Mouse (Mus musculus) ovary, postnatal 36 days (tissue): ENCODE measurements at regions not wholly inside any gene's neighbourhood (a gene's known extent, or its start where the extent isn't known, plus 50 kb on each side); places are given as distances from the start of the nearest gene placed in this dataset.

Experiments used
- DNase-seq: peaks from one replicate; pipeline ENCODE4 v3.0.0; 2022; ENCODE audit warnings: low spot score, mixed read lengths

DNA sequence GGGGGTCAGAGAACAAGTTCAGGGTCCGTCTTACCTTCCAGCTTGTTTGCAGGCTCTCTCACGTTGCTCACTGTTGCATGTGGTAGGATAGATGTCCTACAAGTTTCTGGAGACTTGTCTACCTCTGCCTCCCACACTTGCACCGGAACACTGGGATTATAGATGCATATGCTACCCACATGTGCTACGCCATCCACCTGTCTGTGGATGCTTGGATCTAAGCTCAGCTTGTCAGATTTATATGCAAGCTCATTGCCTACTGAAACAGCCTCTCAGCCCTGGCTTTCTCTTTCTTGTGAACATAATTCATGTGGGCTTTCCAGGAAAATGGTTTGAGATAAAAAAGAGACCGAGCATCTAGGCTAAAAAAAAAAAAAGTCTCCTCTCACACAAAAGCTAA, 353.0 kb downstream of the Nucb2 start:
- DNase-seq = no peak

DNA sequence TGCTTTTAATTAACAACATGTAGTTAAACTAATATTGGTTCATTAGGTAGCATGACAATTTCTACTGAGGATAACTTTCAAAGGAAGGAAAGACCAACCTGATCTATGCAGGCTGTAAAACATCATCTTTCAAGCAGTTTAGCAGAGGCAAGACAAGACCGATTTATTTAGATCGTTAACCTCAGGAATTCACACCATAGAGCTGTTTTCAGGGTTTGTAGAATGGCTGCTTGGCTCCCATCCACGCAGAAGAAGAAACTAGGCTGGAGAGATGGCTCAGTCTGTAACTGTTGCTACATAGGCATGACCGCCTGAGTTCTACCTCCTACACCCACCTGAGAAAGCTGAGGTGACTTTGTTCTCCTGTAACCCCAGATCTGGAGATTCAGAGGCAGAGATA, 353.6 kb downstream of the Nucb2 start:
- no peak for DNase-seq

DNA sequence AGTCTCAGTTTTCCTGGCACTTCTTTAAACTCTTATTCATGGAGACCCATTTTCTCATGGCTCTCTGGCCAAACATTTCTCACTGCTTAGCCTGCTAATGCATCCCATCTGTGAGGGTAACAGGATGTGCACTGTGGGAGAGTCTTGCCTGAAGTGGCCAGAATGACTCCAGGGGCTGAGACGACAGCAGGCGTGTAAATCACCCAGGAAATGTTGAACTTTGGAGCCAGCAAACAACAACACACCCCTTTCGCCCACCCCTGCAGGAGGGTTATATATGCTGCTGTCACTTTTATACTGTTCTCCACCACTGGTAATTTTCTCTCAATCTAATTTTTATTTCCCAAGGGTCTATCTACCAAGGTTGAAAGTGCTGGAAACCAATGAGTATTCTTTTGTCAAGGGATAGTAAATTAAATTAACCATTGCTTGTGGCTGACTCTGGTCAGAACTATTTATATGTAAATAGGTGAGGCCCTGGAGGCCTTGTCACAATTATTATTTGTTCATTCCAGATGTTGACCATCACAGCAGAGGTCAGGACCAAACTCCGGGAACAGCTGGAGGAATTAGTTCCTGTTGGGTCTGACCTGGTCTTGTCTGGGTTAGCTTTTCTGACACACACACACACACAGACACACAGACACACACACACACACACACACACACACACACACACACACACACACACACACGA, 378.2 kb downstream of the Nucb2 start:
- no peak for DNase-seq

DNA sequence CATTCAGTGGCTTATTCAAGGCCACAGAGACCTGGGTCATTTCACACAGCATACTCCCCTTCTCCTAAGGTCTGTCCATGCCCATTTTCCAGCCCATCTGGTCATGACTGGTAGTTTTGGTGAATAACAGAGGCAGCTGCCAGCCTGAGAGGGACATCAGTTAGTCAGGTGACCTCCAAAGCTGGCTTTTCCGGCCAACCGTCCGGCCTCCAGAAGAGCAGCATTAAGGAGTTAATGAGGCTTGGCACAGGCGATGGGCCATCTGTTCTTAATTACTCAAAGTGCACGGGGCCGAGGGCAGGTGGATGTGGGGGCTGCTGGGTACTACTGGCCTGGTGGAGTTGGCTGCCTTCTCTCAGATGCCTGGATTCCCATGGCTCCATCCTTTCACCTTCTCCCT, 389.7 kb downstream of the Nucb2 start:
- DNase-seq = no peak

DNA sequence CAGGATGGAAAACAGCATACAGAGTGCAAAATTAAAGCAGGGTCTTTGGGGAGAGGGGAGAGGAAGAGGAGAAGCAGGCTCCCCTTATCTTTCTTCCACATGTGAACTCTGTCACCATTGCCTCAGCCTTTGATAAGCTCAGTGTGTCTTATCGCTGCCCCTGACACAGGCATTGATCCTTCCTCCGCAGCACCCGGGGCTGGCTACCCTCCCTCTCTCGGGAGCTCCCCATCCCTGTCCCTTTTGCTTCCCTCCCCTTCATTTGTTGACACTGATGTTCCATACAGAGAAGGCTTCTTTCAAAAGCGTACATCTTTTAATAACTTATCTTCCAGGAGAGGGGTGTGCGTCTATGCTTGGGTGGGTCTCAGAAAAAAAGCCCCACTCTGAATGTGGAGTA, 411.6 kb downstream of the Nucb2 start:
- DNase-seq = no peak

DNA sequence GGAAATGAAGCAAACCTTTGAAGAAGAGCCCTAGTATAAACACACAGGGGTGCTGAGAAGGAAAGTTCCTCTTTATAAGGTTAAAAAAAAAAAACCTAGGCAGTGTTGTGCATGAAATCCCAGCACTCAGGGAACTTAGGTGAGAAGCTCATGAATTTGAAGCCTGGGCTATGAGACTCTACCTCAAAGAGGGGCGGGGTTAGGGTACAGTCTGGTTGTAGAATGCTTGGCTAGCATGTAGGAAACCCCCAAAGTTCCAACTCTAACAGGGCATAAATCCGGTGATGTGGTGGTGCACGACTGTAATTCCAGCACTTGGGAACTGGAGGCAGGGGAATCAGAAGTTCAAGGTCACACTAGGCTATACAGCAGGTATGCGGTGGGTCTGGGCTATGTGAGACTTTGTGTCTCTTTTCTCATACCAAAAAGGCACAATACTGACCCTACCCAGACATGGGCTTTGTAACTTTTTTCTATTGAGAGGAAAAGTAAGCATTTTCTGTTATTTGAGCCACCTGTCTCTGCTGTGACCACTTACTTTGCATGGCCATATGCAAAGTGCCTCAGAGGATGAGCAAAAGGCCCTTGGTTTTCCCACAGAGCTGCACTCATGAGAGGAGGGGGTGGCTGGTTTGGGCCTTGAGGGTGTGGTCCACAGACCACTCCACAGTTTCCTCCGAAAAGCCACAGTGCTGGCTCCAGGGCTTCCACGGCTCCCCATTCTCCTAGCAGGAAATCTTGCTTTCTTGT, 413.9 kb downstream of the Nucb2 start:
- DNase-seq = no peak

DNA sequence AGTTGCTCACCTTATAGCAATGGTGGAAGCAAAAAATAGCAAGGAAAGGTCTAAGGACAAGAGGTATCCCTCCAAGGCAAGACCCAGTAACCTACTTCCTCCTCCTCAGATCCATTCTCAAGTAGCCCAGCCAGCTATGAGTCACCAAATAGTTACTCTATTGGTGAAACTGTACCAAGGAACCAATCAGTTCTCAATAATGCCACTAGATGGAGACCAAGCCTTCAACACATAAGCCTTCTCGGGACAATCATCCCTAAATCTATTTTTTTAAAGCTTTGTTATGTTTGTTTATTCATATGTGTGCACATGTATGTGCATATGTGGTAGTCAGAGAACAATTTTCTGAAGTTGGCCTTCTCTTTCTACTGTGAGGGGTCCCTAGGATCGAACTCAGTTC, 434.3 kb upstream of the Xylt1 start:
- no peak for DNase-seq

DNA sequence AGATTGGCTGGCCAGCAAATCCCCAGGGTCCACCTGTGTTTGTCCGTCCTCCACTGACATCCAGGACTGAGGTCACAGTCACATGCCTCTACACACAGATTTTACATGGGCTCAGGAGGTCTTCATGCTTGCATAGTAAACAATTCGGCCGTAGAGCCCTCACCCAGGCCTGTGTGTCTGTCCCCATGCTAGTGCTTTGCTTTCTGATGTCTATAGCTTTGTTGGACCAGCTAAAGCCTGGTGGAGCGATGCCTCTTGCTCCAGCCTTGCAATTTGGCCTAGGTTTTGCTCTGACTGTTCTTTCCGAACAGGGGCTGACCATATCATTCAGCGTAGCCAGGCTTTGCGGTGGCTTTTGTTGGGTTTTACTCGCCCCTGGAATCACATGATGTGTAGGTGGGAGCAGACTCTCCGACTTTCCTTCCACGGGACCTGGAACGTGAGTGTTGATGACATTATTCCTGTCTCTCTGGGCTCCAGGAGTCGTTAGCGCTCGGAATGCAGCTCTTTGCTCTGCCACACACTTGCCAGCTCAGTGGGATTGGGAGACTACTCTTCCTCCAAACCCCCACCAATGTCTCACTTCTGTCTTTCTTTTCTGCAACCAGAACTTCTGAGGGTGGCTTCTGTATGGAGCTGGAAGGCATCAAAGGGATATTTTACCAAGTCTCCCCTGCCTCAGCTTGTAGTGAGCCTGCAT, 421.4 kb upstream of the Xylt1 start:
- no peak for DNase-seq

DNA sequence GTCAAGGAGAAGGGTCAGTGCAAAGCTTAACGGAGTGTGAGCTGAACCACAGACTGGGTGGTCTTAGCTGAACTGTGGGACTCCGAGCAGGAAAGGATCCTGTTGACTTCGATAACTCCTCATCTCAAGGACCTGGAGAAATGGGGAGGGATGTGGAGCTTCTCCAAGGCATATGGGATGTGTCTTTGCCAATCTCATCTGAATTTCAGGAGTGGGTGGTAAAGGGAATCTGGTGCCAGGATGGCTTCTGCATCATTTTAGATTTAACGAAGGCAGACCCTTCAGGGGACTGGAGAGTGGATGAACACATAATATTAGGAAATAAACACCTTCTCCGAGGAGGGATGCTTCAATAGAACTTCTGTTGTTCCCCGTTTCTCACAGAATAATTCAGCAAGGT, 416.9 kb upstream of the Xylt1 start:
- no peak for DNase-seq

DNA sequence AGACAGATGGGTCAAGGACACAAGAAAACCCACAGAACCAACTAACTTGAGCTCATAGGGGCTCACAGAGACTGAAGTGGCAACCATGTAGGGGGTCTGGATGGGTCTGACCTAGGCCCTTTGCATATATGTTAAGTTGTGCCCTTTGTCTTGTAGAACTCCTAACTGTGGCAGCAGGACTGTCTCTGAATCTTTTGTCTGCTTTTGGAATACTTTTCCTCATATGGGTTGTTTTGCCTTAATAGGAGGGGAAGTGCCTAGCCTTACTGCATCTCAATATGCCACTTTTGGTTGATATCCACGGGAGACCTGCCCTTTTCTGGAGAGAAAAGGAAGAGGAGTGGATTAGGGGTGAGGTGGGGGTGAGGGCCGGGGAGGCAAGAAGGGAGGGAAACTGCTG, 389.4 kb upstream of the Xylt1 start:
- DNase-seq = no peak

DNA sequence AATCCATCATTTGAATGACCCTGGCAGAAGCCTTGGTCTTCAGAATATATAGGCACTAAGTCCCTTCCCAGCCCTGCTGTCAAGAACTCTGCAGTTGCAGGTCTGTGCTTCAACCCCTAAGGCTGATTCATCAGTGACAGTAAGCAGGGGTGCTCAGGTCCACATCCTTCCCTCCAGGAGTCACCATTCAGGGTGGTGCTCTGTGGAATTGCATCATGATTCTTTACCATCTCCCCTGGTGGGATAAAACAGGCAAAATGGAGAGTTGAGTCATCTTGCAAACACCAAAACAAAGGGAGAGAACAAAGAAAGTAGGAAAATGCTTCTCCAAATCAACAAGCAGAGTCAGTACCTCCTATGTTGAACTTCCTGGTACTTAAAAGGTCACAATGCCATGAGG, 388.6 kb upstream of the Xylt1 start:
- DNase-seq = no peak

DNA sequence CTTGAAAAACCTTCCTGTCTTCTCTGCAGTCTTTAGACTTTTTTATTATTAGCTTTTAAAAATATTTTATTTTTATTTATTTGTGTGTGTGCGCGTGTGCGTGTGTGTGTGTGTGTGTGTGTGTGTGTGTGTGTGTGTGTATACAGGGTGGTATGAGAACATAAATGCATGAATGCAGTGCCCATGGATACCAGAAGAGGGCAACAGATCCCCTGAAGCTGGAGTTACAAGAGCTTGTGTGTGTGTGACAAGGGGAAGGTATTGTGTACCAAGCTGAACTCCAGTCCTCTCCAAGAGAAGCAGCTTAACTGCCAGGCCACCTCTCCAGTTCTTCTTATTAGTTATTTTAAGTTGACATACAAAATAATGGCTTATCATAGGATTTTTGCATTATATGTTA, 385.0 kb upstream of the Xylt1 start:
- DNase-seq = no peak

DNA sequence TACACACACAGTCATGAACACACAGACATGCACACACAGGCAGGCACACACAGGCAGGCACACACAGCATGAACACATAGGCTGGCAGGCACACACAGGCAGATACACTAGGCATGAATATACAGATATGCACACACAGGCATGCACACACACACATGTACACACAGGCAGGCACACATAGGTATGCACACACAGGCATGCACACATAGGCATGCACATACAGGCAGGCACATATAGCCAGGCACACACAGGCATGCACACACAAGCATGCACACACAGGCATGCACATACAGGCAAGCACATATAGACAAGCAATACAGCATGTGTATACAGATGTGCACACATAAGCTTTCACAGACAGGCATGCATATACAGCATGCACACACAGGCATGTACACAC, 377.6 kb upstream of the Xylt1 start:
- DNase-seq = no peak

DNA sequence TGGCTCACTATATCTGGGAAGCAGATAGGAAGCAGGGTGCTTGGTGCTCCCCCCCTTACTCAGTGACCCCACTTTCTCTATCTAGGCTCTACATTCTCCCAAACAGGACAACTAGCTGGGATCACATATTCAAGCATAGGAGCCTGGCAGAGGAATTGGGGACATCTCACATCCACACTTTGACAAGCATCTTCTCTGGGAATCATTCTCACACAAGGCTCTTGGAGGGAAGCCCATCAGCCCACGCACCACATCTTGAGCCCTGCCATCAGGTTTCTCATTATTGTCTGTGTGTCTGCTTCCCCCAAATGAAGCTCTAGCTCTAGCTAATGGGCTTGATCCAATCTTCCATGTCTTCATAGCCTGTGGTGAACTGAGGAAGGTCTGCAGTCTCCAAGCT, 362.4 kb upstream of the Xylt1 start:
- DNase-seq = no peak

DNA sequence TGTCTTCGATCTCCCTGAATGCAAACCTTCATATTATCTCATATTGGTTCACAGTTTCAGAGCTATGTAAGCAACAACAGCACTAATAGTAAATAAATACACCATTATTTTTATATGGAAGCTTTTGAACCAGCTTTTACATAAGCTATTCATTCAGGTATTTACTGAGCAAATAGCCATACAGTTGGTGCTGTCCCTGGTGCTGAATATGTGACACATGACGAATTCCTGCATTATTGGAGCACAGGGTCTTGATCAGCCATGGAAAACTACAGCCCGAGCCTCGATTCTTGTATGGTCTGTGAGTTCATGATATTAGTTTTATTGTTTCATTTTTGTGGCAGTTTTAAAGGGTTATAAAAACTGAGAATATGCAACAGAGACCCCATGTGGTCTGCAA, 359.1 kb upstream of the Xylt1 start:
- no peak for DNase-seq

DNA sequence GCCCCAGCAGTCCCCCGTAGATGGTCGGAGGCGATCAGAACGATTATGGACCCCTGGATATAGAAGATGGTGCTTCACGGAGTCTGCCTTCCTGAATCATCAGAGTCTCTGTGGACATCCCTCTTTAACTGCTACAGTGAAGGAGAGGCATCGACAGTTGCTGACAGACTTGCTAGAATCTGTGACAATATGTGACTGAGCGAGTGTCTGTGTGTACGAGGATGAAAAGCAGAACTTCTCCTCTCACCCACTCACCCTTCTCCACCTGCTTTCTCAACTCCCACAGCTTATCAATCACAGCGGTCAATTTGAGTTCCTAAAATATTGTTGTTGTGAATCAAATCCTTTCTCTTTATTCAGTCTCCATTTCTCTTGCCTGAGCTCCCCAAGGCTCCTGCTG, 335.9 kb upstream of the Xylt1 start:
- no peak for DNase-seq

DNA sequence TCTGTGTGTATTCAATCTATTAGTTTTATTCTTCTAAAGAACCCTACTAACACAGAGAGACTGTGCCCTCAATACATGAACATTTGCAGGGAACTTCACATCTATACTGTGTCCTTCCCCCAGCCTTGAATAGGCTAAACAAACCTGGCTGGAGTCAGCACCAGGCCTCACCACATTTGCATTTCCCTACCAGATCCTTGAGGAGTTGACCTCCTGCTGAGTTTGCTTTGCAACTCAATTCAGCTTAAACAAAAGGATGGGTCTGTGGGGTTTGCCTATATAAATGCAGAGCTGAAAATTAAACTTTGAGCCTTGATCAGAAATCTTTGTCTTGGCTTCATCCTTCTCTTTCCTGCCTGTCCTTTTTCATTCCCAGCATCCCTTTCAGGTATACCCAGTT, 331.5 kb upstream of the Xylt1 start:
- DNase-seq = no peak

DNA sequence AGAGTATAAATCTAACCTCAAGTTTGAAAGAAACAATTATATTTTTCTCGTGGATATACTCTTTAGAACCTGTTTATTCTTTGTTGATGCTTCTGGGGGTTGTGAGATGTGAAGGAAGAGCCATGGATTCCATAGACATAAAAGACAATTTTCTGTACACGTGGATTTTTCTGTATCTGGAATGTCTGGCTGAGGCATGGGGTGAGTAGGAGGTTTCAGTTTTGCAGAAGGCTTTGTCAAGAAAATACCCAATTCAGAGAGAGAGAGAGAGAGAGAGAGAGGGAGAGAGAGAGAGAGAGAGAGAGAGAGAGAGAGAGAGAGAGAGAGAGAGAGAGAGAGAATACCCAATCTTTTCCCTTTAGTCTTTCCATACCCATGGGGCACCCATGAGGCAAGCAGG, 315.0 kb upstream of the Xylt1 start:
- no peak for DNase-seq

DNA sequence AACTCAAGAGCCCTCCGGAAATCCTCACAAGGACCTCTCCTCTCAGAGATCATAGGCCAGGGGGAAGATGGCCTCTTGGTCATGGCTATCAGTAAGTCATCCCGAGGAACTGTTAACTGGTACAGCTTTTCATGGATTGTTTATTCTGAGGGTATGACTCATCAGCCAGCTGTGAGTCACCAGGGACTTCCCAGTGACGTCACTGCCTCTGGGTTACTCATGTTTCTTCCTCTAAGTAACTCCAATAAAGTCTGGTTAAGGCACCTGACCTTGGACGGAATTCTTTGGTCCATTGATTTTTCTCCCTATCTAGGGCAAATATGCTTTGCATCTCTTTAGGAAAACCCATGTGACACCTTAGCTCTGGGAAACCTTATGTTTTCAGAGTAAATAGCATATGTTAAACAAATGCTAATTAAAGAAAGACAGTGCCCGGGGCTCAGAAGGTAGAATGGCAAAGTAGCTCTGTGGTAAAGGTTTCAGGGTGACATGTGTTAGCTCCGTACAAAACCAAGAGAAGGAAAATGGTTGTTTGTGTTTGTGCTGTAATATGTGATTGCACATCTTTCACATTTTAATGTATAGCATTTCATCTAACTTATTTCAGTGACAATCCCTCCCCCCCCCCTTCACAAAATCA, 289.7 kb upstream of the Xylt1 start:
- no peak for DNase-seq

DNA sequence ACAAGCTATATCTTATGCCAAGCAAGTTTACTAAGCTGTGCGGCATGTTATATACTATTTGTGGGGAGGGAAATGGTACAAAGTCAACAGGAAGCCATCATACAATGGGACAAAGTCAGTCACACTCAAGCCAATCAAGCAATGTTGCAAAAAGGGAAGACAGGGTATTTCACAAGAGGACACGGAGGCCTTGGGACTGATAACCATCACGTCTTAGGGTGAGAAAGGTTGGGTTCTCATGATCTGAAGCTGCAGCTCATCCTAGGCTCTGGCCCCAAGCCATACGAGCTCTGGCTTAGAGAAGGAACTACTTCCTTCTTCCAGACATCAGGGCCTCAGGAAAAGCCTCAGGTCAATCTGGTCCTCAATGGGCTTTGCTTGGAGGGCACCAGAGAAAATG, 287.9 kb upstream of the Xylt1 start:
- DNase-seq = no peak

DNA sequence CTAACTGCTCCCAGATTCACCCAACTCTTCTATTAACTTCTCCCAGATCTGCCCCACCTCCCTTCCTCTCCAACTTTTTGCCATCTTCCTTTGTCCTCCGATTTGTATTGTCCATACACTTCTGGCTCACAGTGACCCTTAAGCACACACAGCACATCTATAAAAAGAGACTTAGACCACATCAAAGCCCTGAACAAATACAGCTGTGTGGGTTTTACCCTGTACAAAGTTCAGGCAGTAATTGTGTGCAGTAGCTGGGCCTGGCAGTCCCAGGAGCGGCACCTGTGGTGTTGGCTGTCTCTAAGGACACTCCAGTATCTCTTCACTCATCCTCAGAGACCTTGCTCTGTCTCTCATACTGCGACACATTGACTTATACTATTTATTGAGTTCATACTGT, 283.2 kb upstream of the Xylt1 start:
- DNase-seq = no peak

DNA sequence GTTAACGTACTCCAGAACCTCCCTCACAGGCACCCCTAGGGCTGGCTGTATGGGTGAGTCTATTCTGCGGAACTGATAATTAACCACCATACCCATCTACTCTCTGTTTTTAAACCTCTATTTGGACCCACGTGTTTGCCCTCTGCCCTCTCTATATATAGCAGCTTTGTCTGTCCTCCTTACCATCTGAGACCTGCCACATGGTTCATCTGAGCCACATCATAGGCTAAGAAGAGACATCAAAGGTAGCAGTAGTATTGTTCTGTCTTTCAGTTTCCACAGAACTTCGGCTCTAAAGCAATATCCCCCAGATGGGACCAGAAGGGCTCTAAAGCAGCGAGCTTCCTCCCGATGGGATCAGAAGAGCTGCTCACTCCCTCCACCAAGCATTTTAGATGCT, 281.7 kb upstream of the Xylt1 start:
- no peak for DNase-seq

DNA sequence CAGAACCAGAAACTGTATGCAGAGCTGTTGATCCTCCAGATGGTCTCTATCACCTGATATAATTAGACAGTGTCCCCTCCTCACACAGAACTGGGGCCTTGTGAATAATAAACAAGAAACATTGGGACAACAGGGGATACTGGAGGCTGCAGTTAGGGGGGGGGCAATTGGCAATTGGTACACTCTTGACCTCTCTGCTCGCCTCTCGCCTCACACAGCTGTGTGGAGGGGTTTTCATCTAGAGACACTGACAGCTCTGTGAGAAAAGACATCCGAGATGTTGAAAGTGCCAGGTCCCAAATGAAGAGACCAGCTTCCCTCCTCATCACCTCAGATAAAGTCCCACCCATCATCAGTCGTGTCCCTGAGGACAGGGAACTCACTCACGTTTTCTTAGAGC, 277.7 kb upstream of the Xylt1 start:
- no peak for DNase-seq
